Mouse (Mus musculus): ENCODE results near the gene Creb3l1. TPM values are rescaled to one million over a fixed set of nuclear protein-coding genes. Genes with fewer than 3 reads are reported as not detected.

The Creb3l1 gene
- polyA plus RNA-seq, 1 experiment from 2014 or later: 1.3 TPM

GRCm38 (mm10) chr2:92060291-92060690 lies 36.0 kb upstream of the Creb3l1 start:
- Histone ChIP-seq H3K27ac (ENCODE audit: low read length) (no peak overlapping the region), H3K9ac (ENCODE audit: low read depth, low read length) (no peak overlapping the region), H3K36me3 (ENCODE audit: control insufficient read depth, insufficient read depth) (no peaks in the 10 kb centered on the region), H3K27me3 (ENCODE audit: control insufficient read depth, insufficient read depth, low read depth, low read length) (peaks cover 35% of the 10 kb centered on the region), H3K9me3 (replicated peaks; ENCODE audit: control insufficient read depth, low read length) (no peaks in the 10 kb centered on the region), H3K4me2 (ENCODE audit: low read depth, low read length) (no peak overlapping the region), H3K4me1 (ENCODE audit: control insufficient read depth, low read depth, low read length) (peaks cover 13% of the 10 kb centered on the region), H3K4me3 (ENCODE audit: low read depth, low read length) (peak overlapping the region; percentile 58; the same call in 1 of the 2 replicates)
- WGBS (ENCODE audit: insufficient replicate concordance): 16% methylated on average over 6 of the region's 6 CpGs
- ATAC-seq (ENCODE audit: low read depth): no peak

GRCm38 (mm10) chr2:92059481-92060220 lies 35.3 kb upstream of the Creb3l1 start:
- Histone ChIP-seq H3K27ac (ENCODE audit: low read length) (no peak overlapping the region), H3K27me3 (ENCODE audit: control insufficient read depth, insufficient read depth, low read depth, low read length) (peaks cover 40% of the 10 kb centered on the region)
- under 1% methylated on average over 63 of the region's 63 CpGs for WGBS (ENCODE audit: insufficient replicate concordance)

GRCm38 (mm10) chr2:92058936-92059335 lies 34.6 kb upstream of the Creb3l1 start:
- H3K9me3 ChIP-seq (replicated peaks; ENCODE audit: control insufficient read depth, low read length): no peaks in the 10 kb centered on the region

More at GRCm38 (mm10) chr2:92059481-92060220, 35.3 kb upstream of the Creb3l1 start:
- Histone ChIP-seq H3K9me3 (replicated peaks; ENCODE audit: control insufficient read depth, low read length) (no peaks in the 10 kb centered on the region), H3K36me3 (ENCODE audit: control insufficient read depth, insufficient read depth) (no peaks in the 10 kb centered on the region), H3K4me3 (ENCODE audit: low read depth, low read length) (peak overlapping the region; percentile 58), H3K4me2 (ENCODE audit: low read depth, low read length) (peak overlapping the region; percentile 72), H3K9ac (ENCODE audit: low read depth, low read length) (peak overlapping the region; percentile 24; the same call in 1 of the 2 replicates), H3K4me1 (ENCODE audit: control insufficient read depth, low read depth, low read length) (peaks cover 15% of the 10 kb centered on the region)
- ATAC-seq (ENCODE audit: low read depth): no peak

GRCm38 (mm10) chr2:92058469-92058868 lies 34.2 kb upstream of the Creb3l1 start:
- Histone ChIP-seq H3K27ac (ENCODE audit: low read length) (no peak overlapping the region), H3K4me1 (ENCODE audit: control insufficient read depth, low read depth, low read length) (peaks cover 15% of the 10 kb centered on the region), H3K4me3 (ENCODE audit: low read depth, low read length) (peak overlapping the region; percentile 58), H3K4me2 (ENCODE audit: low read depth, low read length) (peak overlapping the region; percentile 72), H3K36me3 (ENCODE audit: control insufficient read depth, insufficient read depth) (no peaks in the 10 kb centered on the region), H3K27me3 (ENCODE audit: control insufficient read depth, insufficient read depth, low read depth, low read length) (peaks cover 47% of the 10 kb centered on the region), H3K9ac (ENCODE audit: low read depth, low read length) (no peak overlapping the region), H3K9me3 (replicated peaks; ENCODE audit: control insufficient read depth, low read length) (no peaks in the 10 kb centered on the region)
- under 1% methylated on average over 29 of the region's 29 CpGs for WGBS (ENCODE audit: insufficient replicate concordance)
- ATAC-seq (ENCODE audit: low read depth): peak; percentile 39; the same call in 1 of the 2 replicates

More at GRCm38 (mm10) chr2:92058936-92059335, 34.6 kb upstream of the Creb3l1 start:
- Histone ChIP-seq H3K9ac (ENCODE audit: low read depth, low read length) (no peak overlapping the region), H3K4me3 (ENCODE audit: low read depth, low read length) (peak overlapping the region; percentile 58), H3K4me2 (ENCODE audit: low read depth, low read length) (peak overlapping the region; percentile 72), H3K36me3 (ENCODE audit: control insufficient read depth, insufficient read depth) (no peaks in the 10 kb centered on the region), H3K27ac (ENCODE audit: low read length) (no peak overlapping the region), H3K4me1 (ENCODE audit: control insufficient read depth, low read depth, low read length) (peaks cover 15% of the 10 kb centered on the region), H3K27me3 (ENCODE audit: control insufficient read depth, insufficient read depth, low read depth, low read length) (peaks cover 47% of the 10 kb centered on the region)
- ATAC-seq (ENCODE audit: low read depth): no peak
- WGBS (ENCODE audit: insufficient replicate concordance): 2% methylated on average over 11 of the region's 11 CpGs

GRCm38 (mm10) chr2:92056760-92057159 lies 32.5 kb upstream of the Creb3l1 start:
- no peak overlapping the region for H3K27ac ChIP-seq (ENCODE audit: low read length)
- H3K36me3 ChIP-seq (ENCODE audit: control insufficient read depth, insufficient read depth): no peaks in the 10 kb centered on the region

GRCm38 (mm10) chr2:92055831-92056236 lies 31.5 kb upstream of the Creb3l1 start:
- Histone ChIP-seq H3K4me1 (ENCODE audit: control insufficient read depth, low read depth, low read length) (peaks cover 15% of the 10 kb centered on the region), H3K4me2 (ENCODE audit: low read depth, low read length) (peak overlapping the region; percentile 68), H3K27ac (ENCODE audit: low read length) (peak overlapping the region; percentile 56), H3K27me3 (ENCODE audit: control insufficient read depth, insufficient read depth, low read depth, low read length) (peaks cover 45% of the 10 kb centered on the region), H3K36me3 (ENCODE audit: control insufficient read depth, insufficient read depth) (no peaks in the 10 kb centered on the region), H3K4me3 (ENCODE audit: low read depth, low read length) (peak overlapping the region; percentile 37), H3K9me3 (replicated peaks; ENCODE audit: control insufficient read depth, low read length) (no peaks in the 10 kb centered on the region), H3K9ac (ENCODE audit: low read depth, low read length) (peak overlapping the region; percentile 10; the same call in 1 of the 2 replicates)
- WGBS (ENCODE audit: insufficient replicate concordance): 6% methylated on average over 14 of the region's 14 CpGs
- peak; percentile 43 for ATAC-seq (ENCODE audit: low read depth)

More at GRCm38 (mm10) chr2:92056760-92057159, 32.5 kb upstream of the Creb3l1 start:
- Histone ChIP-seq H3K4me3 (ENCODE audit: low read depth, low read length) (no peak overlapping the region), H3K4me1 (ENCODE audit: control insufficient read depth, low read depth, low read length) (peaks cover 15% of the 10 kb centered on the region), H3K27me3 (ENCODE audit: control insufficient read depth, insufficient read depth, low read depth, low read length) (peaks cover 50% of the 10 kb centered on the region), H3K9me3 (replicated peaks; ENCODE audit: control insufficient read depth, low read length) (no peaks in the 10 kb centered on the region), H3K9ac (ENCODE audit: low read depth, low read length) (no peak overlapping the region), H3K4me2 (ENCODE audit: low read depth, low read length) (no peak overlapping the region)
- WGBS (ENCODE audit: insufficient replicate concordance): 77% methylated on average over 13 of the region's 13 CpGs
- ATAC-seq (ENCODE audit: low read depth): no peak

- Histone ChIP-seq H3K9me3 (replicated peaks; ENCODE audit: control insufficient read depth, low read length) (no peaks in the 10 kb centered on the region), H3K4me1 (ENCODE audit: control insufficient read depth, low read depth, low read length) (peaks cover 15% of the 10 kb centered on the region), H3K4me3 (ENCODE audit: low read depth, low read length) (peak overlapping the region; percentile 37), H3K27me3 (ENCODE audit: control insufficient read depth, insufficient read depth, low read depth, low read length) (peaks cover 40% of the 10 kb centered on the region), H3K27ac (ENCODE audit: low read length) (peak overlapping the region; percentile 56), H3K4me2 (ENCODE audit: low read depth, low read length) (peak overlapping the region; percentile 68), H3K36me3 (ENCODE audit: control insufficient read depth, insufficient read depth) (no peaks in the 10 kb centered on the region), H3K9ac (ENCODE audit: low read depth, low read length) (peak overlapping the region; percentile 10; the same call in 1 of the 2 replicates)
- 4% methylated on average over 38 of the region's 38 CpGs for WGBS (ENCODE audit: insufficient replicate concordance)
- ATAC-seq (ENCODE audit: low read depth): peak; percentile 74
Measured at GRCm38 (mm10) chr2:92055101-92055813, 31.0 kb upstream of the Creb3l1 start.

- no peak overlapping the region for H3K4me3 ChIP-seq (ENCODE audit: low read depth, low read length)
- H3K4me2 ChIP-seq (ENCODE audit: low read depth, low read length): no peak overlapping the region
- WGBS (ENCODE audit: insufficient replicate concordance): 41% methylated on average over 2 of the region's 2 CpGs
- no peak for ATAC-seq (ENCODE audit: low read depth)
- H3K9me3 ChIP-seq (replicated peaks; ENCODE audit: control insufficient read depth, low read length): no peaks in the 10 kb centered on the region
- H3K9ac ChIP-seq (ENCODE audit: low read depth, low read length): no peak overlapping the region
- peaks cover 20% of the 10 kb centered on the region for H3K27me3 ChIP-seq (ENCODE audit: control insufficient read depth, insufficient read depth, low read depth, low read length)
- H3K4me1 ChIP-seq (ENCODE audit: control insufficient read depth, low read depth, low read length): peaks cover 10% of the 10 kb centered on the region
- no peak overlapping the region for H3K27ac ChIP-seq (ENCODE audit: low read length)
- H3K36me3 ChIP-seq (ENCODE audit: control insufficient read depth, insufficient read depth): no peaks in the 10 kb centered on the region
Measured at GRCm38 (mm10) chr2:92052754-92053153, 28.5 kb upstream of the Creb3l1 start.

Data from liver, embryonic 16.5 days (tissue).